Comparison of ENCODE assay signal across 10 mouse cellular contexts in the genomic region with DNA sequence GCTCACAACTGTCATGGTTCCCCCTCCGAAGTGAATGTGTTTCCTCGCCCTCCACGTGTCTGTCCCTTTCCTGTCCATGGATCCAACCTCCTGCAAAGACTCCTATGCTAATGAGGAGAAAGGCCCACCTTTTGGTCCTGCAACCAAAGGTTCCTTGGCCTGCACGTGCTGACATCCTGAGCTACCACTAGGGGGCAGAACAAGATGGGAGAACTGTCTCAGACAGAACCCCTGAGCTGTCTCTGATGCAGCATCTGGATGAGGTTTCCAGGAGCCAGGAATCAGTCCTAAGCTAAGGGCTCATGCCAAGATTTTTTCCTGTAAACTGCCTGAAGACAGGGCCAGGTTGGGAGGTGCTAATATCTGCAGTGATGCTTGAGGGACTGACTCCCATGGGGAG. TPM values are rescaled to one million over a fixed set of nuclear protein-coding genes. Genes with fewer than 3 reads are reported as not detected.
DNase-seq lines count a peak whose midpoint lies in the region; ATAC-seq lines count a peak whose summit lies in the region.
"Not testable (repeated sequence)": the region's sequence is repeated elsewhere in the genome, so short reads cannot be mapped to it uniquely, and the experiment has no call there.
"Had no signal": no experiment of that assay in that cellular context is flagged by ENCODE, and none has a peak within 500 bp of the region (broad histone marks: within the 10 kb centered on the region; RNA-seq: fewer than 3 reads in every experiment).

No protein-coding gene starts in this region.

- H3K4me3 ChIP-seq in forebrain, embryonic 11.5 days (ENCODE audit: low read depth, low read length); limb, embryonic 11.5 days (ENCODE audit: low read depth, low read length); midbrain, embryonic 14.5 days (replicated peaks; ENCODE audit: low read depth, low read length): not testable (repeated sequence)

- not testable (repeated sequence) for ATAC-seq in forebrain, embryonic 11.5 days (replicated peaks; ENCODE audit: low FRiP score); limb, embryonic 11.5 days (ENCODE audit: insufficient number of reproducible peaks, low FRiP score, low TSS enrichment, low read depth)
- ATAC-seq in midbrain, embryonic 14.5 days (ENCODE audit: low FRiP score, low TSS enrichment), result peak; percentile 46; the same call in 1 of the 2 replicates

- not testable (repeated sequence) for H3K27me3 ChIP-seq in forebrain, embryonic 11.5 days (ENCODE audit: control insufficient read depth, insufficient read depth, low read length); limb, embryonic 11.5 days (ENCODE audit: control insufficient read depth, insufficient read depth, low read length); midbrain, embryonic 14.5 days (ENCODE audit: control insufficient read depth, insufficient read depth, low read length)

- 21% methylated on average over 4 of the region's 4 CpGs for WGBS in forebrain, embryonic 11.5 days
- WGBS in limb, embryonic 11.5 days, result 25% methylated on average over 4 of the region's 4 CpGs
- WGBS in midbrain, embryonic 14.5 days, result 23% methylated on average over 4 of the region's 4 CpGs

- not testable (repeated sequence) for H3K9ac ChIP-seq in forebrain, embryonic 11.5 days (ENCODE audit: low read length); limb, embryonic 11.5 days (ENCODE audit: low read length); midbrain, embryonic 14.5 days (replicated peaks; ENCODE audit: low read length)

- H3K4me1 ChIP-seq in forebrain, embryonic 11.5 days (replicated peaks; ENCODE audit: control insufficient read depth, insufficient read depth, low read length); limb, embryonic 11.5 days (ENCODE audit: control insufficient read depth, insufficient read depth, low read length); midbrain, embryonic 14.5 days (ENCODE audit: control insufficient read depth, insufficient read depth, low read length): not testable (repeated sequence)

- DNase-seq in ES-CJ7 (ENCODE audit: low read depth, low spot score), result peak; percentile 41
- DNase-seq in cerebellum, adult 18-20 months, result peak; percentile 3 to 22
- DNase-seq in forebrain, embryonic 11.5 days (ENCODE audit: low spot score), result peak; percentile 52
- DNase-seq in heart, postnatal 14 days, result peak; percentile 2 to 55
- peak; percentile 5 to 43 for DNase-seq in kidney, postnatal 25 days
- DNase-seq in limb, embryonic 11.5 days (ENCODE audit: low spot score), result peak; percentile 29
- peak; percentile 71 for DNase-seq in midbrain, embryonic 14.5 days
- peak; percentile 1 for DNase-seq in telencephalon, adult 2 months (ENCODE audit: low read depth, low spot score)

- not testable (repeated sequence) for H3K4me2 ChIP-seq in forebrain, embryonic 11.5 days (ENCODE audit: low read depth, low read length, severe bottlenecking); limb, embryonic 11.5 days (ENCODE audit: low read depth, severe bottlenecking); midbrain, embryonic 14.5 days (ENCODE audit: low read length)

- intact Hi-C loops in heart, postnatal 14 days (cut with DNase I), result not testable (repeated sequence)

- not testable (repeated sequence) for H3K27ac ChIP-seq in forebrain, embryonic 11.5 days (ENCODE audit: low read depth, low read length); limb, embryonic 11.5 days (replicated peaks; ENCODE audit: low read depth, low read length); midbrain, embryonic 14.5 days (replicated peaks; ENCODE audit: low read depth, low read length)

- H3K36me3 ChIP-seq in forebrain, embryonic 11.5 days (ENCODE audit: control insufficient read depth, insufficient read depth, low read length); limb, embryonic 11.5 days (ENCODE audit: control insufficient read depth, insufficient read depth, low read length); midbrain, embryonic 14.5 days (ENCODE audit: control insufficient read depth, insufficient read depth, low read length): not testable (repeated sequence)

- H3K9me3 ChIP-seq in forebrain, embryonic 11.5 days (ENCODE audit: control insufficient read depth, low read length); limb, embryonic 11.5 days (ENCODE audit: control insufficient read depth, low read length); midbrain, embryonic 14.5 days (ENCODE audit: control insufficient read depth, low read length): not testable (repeated sequence)

RNA-seq across cellular contexts. Expression of gene Gm3880, which starts 2.5 kb away (rescaled TPM):
- polyA plus RNA-seq in forebrain, embryonic 11.5 days (2014; fragmentation: Nextera tagmentation; extraction: Ambion mirVana), result not detected in 2 replicates
- total RNA-seq in heart, postnatal 14 days (2021), result not detected
- not detected in 2 replicates for polyA plus RNA-seq in limb, embryonic 11.5 days (2014; fragmentation: Nextera tagmentation; extraction: Ambion mirVana)
- not detected in 2 replicates for polyA plus RNA-seq in midbrain, embryonic 14.5 days (2014; fragmentation: Nextera tagmentation; extraction: Ambion mirVana)
- polyA plus RNA-seq: embryonic facial prominence, embryonic 12.5 days; midbrain, embryonic 16.5 days had no signal

RNA-seq across cellular contexts. Expression of gene Gm9112, which starts 18.2 kb away (rescaled TPM):
- not detected in 2 replicates for polyA plus RNA-seq in forebrain, embryonic 11.5 days (2014; fragmentation: Nextera tagmentation; extraction: Ambion mirVana)
- total RNA-seq in heart, postnatal 14 days (2021), result not detected
- polyA plus RNA-seq in limb, embryonic 11.5 days (2014; fragmentation: Nextera tagmentation; extraction: Ambion mirVana), result not detected in 2 replicates
- polyA plus RNA-seq in midbrain, embryonic 14.5 days (2014; fragmentation: Nextera tagmentation; extraction: Ambion mirVana), result not detected in 2 replicates
- polyA plus RNA-seq: embryonic facial prominence, embryonic 12.5 days; midbrain, embryonic 16.5 days had no signal

RNA-seq across cellular contexts. Expression of gene Dmrtc1b, which starts 18.4 kb away (rescaled TPM):
- polyA plus RNA-seq in forebrain, embryonic 11.5 days (2014; fragmentation: Nextera tagmentation; extraction: Ambion mirVana), result not detected in 2 replicates
- not detected for total RNA-seq in heart, postnatal 14 days (2021)
- polyA plus RNA-seq in limb, embryonic 11.5 days (2014; fragmentation: Nextera tagmentation; extraction: Ambion mirVana), result not detected in 2 replicates
- not detected in 2 replicates for polyA plus RNA-seq in midbrain, embryonic 14.5 days (2014; fragmentation: Nextera tagmentation; extraction: Ambion mirVana)
- polyA plus RNA-seq: embryonic facial prominence, embryonic 12.5 days; midbrain, embryonic 16.5 days had no signal

RNA-seq across cellular contexts. Expression of gene Phka1, which starts 45.2 kb away (rescaled TPM):
- polyA plus RNA-seq in forebrain, embryonic 11.5 days (2014; fragmentation: Nextera tagmentation; extraction: Ambion mirVana), result 7.5 and 8.0 TPM in 2 replicates
- total RNA-seq in heart, postnatal 14 days (2021), result 10 to 100 TPM; 24.4 to 29.4 TPM
- polyA plus RNA-seq in limb, embryonic 11.5 days (2014; fragmentation: Nextera tagmentation; extraction: Ambion mirVana), result 11.2 and 12.3 TPM in 2 replicates
- polyA plus RNA-seq in midbrain, embryonic 14.5 days (2014; fragmentation: Nextera tagmentation; extraction: Ambion mirVana), result 5.2 and 7.8 TPM in 2 replicates

Comparison
In these comparisons a context has a peak if more than half of its experiments do, and no peak if none do; other contexts are left out.
1. DNase-seq: peak in every context shown above with its lines; median percentile 71 in midbrain, embryonic 14.5 days; 52 in forebrain, embryonic 11.5 days; 41 in ES-CJ7; 29 in limb, embryonic 11.5 days; 28 in heart, postnatal 14 days; 24 in kidney, postnatal 25 days; 12 in cerebellum, adult 18-20 months; 1 in telencephalon, adult 2 months.